Comparison of ENCODE assay signal across 20 mouse cellular contexts in genomic region chr2:65120112-65120511, GRCm38 (mm10).
A peak's percentile ranks its signal among the peaks of the same experiment; 100 is the strongest.
DNase-seq lines count a peak whose midpoint lies in the region; ATAC-seq and TF ChIP-seq lines count a peak whose summit lies in the region.
"Had no signal": no experiment of that assay in that cellular context is flagged by ENCODE, and none has a peak within 500 bp of the region (broad histone marks: within the 10 kb centered on the region; RNA-seq: fewer than 3 reads in every experiment).

No protein-coding gene starts in this region.

- no peak for TF ChIP-seq EP300 in lung, postnatal 0 days (IDR thresholded peaks at IDR 0.05)

- no peak for TF ChIP-seq CTCF in kidney, adult 2 months (conservative IDR thresholded peaks at IDR 0.05; ENCODE audit: insufficient read depth, insufficient read length, low read depth, low read length)
- no peak for TF ChIP-seq CTCF in lung, postnatal 0 days (IDR thresholded peaks at IDR 0.05)

- H3K4me2 ChIP-seq in lung, postnatal 0 days (replicated peaks; ENCODE audit: low read depth, low read length): no peak overlapping the region
- no peak overlapping the region for H3K4me2 ChIP-seq in embryonic facial prominence, embryonic 14.5 days (ENCODE audit: low read depth, low read length)
- H3K4me2 ChIP-seq: liver, embryonic 13.5 days had no signal

- no peak for DNase-seq in kidney, adult 2 months
- DNase-seq in kidney, adult 18-20 months: no peak
- peak; percentile 42 for DNase-seq in lung, postnatal 0 days (ENCODE audit: low spot score)
- DNase-seq in lung, postnatal 25 days (ENCODE audit: low spot score): no peak
- peak; percentile 16 for DNase-seq in embryonic facial prominence, embryonic 14.5 days (ENCODE audit: low spot score)
- no peak for DNase-seq in adrenal gland, adult (ENCODE audit: inconsistent age in 2 of 2, low spot score in 1 of 2)
- DNase-seq in layer of hippocampus, adult 8-10 months (ENCODE audit: low spot score in 2 of 2): no peak
- DNase-seq in thymus, postnatal 10 days (ENCODE audit: low spot score in 2 of 2): no peak
- DNase-seq: adrenal gland, adult 8-10 months; cerebellum, adult 8-10 months; heart, postnatal 4 days; kidney, adult 8-10 months; left cerebral cortex, postnatal 4 days; liver, embryonic 13.5 days; midbrain, embryonic 14.5 days; right cerebral cortex, adult 18-20 months; spleen, adult 18-20 months; thymus, adult 2 months had no signal

- peaks cover 10% of the 10 kb centered on the region for H3K4me1 ChIP-seq in kidney, adult 2 months (ENCODE audit: control insufficient read depth, insufficient read depth, low read length)
- no peaks in the 10 kb centered on the region for H3K4me1 ChIP-seq in lung, postnatal 0 days (ENCODE audit: insufficient read depth, low read depth, low read length)
- H3K4me1 ChIP-seq in embryonic facial prominence, embryonic 14.5 days (ENCODE audit: control insufficient read depth, insufficient read depth, low read length): peaks cover 11% of the 10 kb centered on the region
- H3K4me1 ChIP-seq: liver, embryonic 13.5 days had no signal

- H3K27ac ChIP-seq in kidney, adult 2 months (ENCODE audit: insufficient read depth, low read depth, low read length): peak overlapping the region; percentile 59
- H3K27ac ChIP-seq in lung, postnatal 0 days (ENCODE audit: low read length): peak overlapping the region; percentile 27; the same call in 1 of the 2 replicates
- no peak overlapping the region for H3K27ac ChIP-seq in embryonic facial prominence, embryonic 14.5 days (replicated peaks; ENCODE audit: low read depth, low read length)
- H3K27ac ChIP-seq: hindbrain, postnatal 0 days; liver, embryonic 13.5 days had no signal

- H3K4me3 ChIP-seq in kidney, adult 2 months (ENCODE audit: insufficient read depth, low read depth, low read length): no peak overlapping the region
- H3K4me3 ChIP-seq in lung, postnatal 0 days (ENCODE audit: low read depth, low read length): no peak overlapping the region
- no peak overlapping the region for H3K4me3 ChIP-seq in embryonic facial prominence, embryonic 14.5 days (ENCODE audit: low read depth, low read length)
- H3K4me3 ChIP-seq: liver, embryonic 13.5 days had no signal

- ATAC-seq in lung, postnatal 0 days: no peak
- no peak for ATAC-seq in embryonic facial prominence, embryonic 14.5 days (ENCODE audit: low read depth)
- ATAC-seq: forebrain, embryonic 16.5 days; hindbrain, postnatal 0 days had no signal

- H3K9ac ChIP-seq in lung, postnatal 0 days (replicated peaks; ENCODE audit: low read depth): no peak overlapping the region
- no peak overlapping the region for H3K9ac ChIP-seq in embryonic facial prominence, embryonic 14.5 days (ENCODE audit: low read depth, low read length)
- H3K9ac ChIP-seq: liver, embryonic 13.5 days had no signal

- WGBS in kidney, adult 2 months: 33% methylated on average over 2 of the region's 2 CpGs
- 33% methylated on average over 2 of the region's 2 CpGs for WGBS in lung, postnatal 0 days
- WGBS in embryonic facial prominence, embryonic 14.5 days: 16% methylated on average over 2 of the region's 2 CpGs

- no peaks in the 10 kb centered on the region for H3K9me3 ChIP-seq in lung, postnatal 0 days (ENCODE audit: low read length)
- no peaks in the 10 kb centered on the region for H3K9me3 ChIP-seq in embryonic facial prominence, embryonic 14.5 days (ENCODE audit: control insufficient read depth, low read length)
- H3K9me3 ChIP-seq: liver, embryonic 13.5 days had no signal

- no peak for TF ChIP-seq POLR2A in kidney, adult 2 months (IDR thresholded peaks at IDR 0.05; ENCODE audit: low read depth, low read length)

- H3K27me3 ChIP-seq in kidney, adult 2 months (replicated peaks; ENCODE audit: control insufficient read depth, insufficient read depth, low read length): no peaks in the 10 kb centered on the region
- H3K27me3 ChIP-seq in lung, postnatal 0 days (replicated peaks; ENCODE audit: insufficient read depth, low read length): no peaks in the 10 kb centered on the region
- no peaks in the 10 kb centered on the region for H3K27me3 ChIP-seq in embryonic facial prominence, embryonic 14.5 days (replicated peaks; ENCODE audit: control insufficient read depth, insufficient read depth, low read length)
- H3K27me3 ChIP-seq: liver, embryonic 13.5 days had no signal

- 0 out of 2 replicates have a peak, but pooled peaks cover 2% of the 10 kb centered on the region for H3K36me3 ChIP-seq in kidney, adult 2 months (ENCODE audit: control insufficient read depth, insufficient read depth, low read length)
- no peaks in the 10 kb centered on the region for H3K36me3 ChIP-seq in lung, postnatal 0 days (ENCODE audit: insufficient read depth, low read length)
- no peaks in the 10 kb centered on the region for H3K36me3 ChIP-seq in embryonic facial prominence, embryonic 14.5 days (ENCODE audit: control insufficient read depth, insufficient read depth, low read length)
- H3K36me3 ChIP-seq: liver, embryonic 13.5 days had no signal

Comparison
In these comparisons a context has a peak if more than half of its experiments do, and no peak if none do; other contexts are left out.
1. DNase-seq: peak in lung, postnatal 0 days (single experiment) and embryonic facial prominence, embryonic 14.5 days (single experiment); none in kidney, adult 2 months (single experiment), kidney, adult 18-20 months (single experiment), lung, postnatal 25 days (single experiment), adrenal gland, adult (0 of 2), layer of hippocampus, adult 8-10 months (0 of 2) and thymus, postnatal 10 days (0 of 2).